Mouse (Mus musculus): ENCODE results near the gene Epb41l3. TPM values are rescaled to one million over a fixed set of nuclear protein-coding genes. Genes with fewer than 3 reads are reported as not detected.

Epb41l3 gene
- polyA plus RNA-seq, 1 experiment from 2014 or later, result 28.7 TPM

DNA sequence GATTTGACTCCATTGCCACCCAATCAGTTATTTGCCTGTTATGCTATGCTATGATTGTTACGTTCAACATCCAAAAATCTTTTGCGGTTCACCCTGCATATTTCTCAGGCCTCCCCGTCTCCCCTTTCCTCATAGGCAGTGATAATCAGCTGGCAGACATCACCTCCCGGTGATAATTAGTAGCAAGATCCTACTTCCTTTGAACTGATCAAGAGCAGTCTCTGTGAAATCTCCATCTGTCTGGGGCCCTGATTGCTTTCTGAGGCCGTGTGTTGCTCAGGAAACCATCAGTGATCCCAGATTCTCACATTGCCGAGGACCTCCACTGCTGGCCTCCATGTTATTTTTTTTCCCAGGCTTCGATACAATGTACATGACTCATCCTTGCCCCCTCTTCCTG, 22.5 kb downstream of the Epb41l3 start:
- no peak for DNase-seq (ENCODE audit: low spot score)
- no peaks in the 10 kb centered on the region for H3K27me3 ChIP-seq (replicated peaks; ENCODE audit: control insufficient read depth, insufficient read depth, low read length)
- no peaks in the 10 kb centered on the region for H3K36me3 ChIP-seq (ENCODE audit: control insufficient read depth, insufficient read depth, low read length)
- H3K4me1 ChIP-seq (replicated peaks; ENCODE audit: control insufficient read depth, insufficient read depth, low read length), result no peaks in the 10 kb centered on the region
- ATAC-seq (replicated peaks; ENCODE audit: low FRiP score), result no peak
- H3K4me3 ChIP-seq (ENCODE audit: low read depth, low read length), result no peak overlapping the region
- H3K27ac ChIP-seq (ENCODE audit: low read depth, low read length), result no peak overlapping the region
- H3K9me3 ChIP-seq (ENCODE audit: control insufficient read depth, low read length), result no peaks in the 10 kb centered on the region
- H3K9ac ChIP-seq (ENCODE audit: low read depth, low read length), result no peak overlapping the region
- no peak overlapping the region for H3K4me2 ChIP-seq
- WGBS, result 46% methylated on average over 7 of the region's 7 CpGs

DNA sequence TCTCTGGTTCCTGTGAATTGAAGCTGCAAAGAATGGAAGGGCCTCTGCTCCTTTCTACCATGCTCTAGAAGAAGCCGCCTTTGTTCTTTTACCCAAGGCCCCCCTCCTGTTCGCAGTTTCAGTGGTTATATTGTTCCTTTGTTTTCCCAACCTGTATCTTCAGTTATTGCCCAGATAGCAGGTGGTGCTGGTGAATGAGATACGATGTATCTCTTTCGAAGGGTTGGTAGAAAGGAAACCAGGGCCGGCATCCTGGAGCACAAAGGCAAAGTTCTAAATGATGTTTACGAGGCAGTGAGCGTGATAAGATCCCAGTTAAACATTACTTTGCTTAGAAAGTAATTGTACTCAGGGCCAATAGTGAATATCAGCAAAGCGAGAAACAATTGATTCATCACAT, 27.8 kb downstream of the Epb41l3 start:
- Histone ChIP-seq H3K4me1 (replicated peaks; ENCODE audit: control insufficient read depth, insufficient read depth, low read length) (no peaks in the 10 kb centered on the region), H3K27me3 (replicated peaks; ENCODE audit: control insufficient read depth, insufficient read depth, low read length) (no peaks in the 10 kb centered on the region), H3K36me3 (ENCODE audit: control insufficient read depth, insufficient read depth, low read length) (no peaks in the 10 kb centered on the region), H3K4me2 (no peak overlapping the region), H3K9me3 (ENCODE audit: control insufficient read depth, low read length) (no peaks in the 10 kb centered on the region), H3K4me3 (ENCODE audit: low read depth, low read length) (no peak overlapping the region), H3K27ac (ENCODE audit: low read depth, low read length) (no peak overlapping the region), H3K9ac (ENCODE audit: low read depth, low read length) (no peak overlapping the region)
- no peak for ATAC-seq (replicated peaks; ENCODE audit: low FRiP score)
- DNase-seq (ENCODE audit: low spot score), result no peak
- 64% methylated on average over 8 of the region's 8 CpGs for WGBS

GRCm38 (mm10) chr17:69105035-69105798, 29.7 kb downstream of the Epb41l3 start:
- no peaks in the 10 kb centered on the region for H3K9me3 ChIP-seq (ENCODE audit: control insufficient read depth, low read length)
- no peak overlapping the region for H3K9ac ChIP-seq (ENCODE audit: low read depth, low read length)
- no peaks in the 10 kb centered on the region for H3K27me3 ChIP-seq (replicated peaks; ENCODE audit: control insufficient read depth, insufficient read depth, low read length)
- H3K4me1 ChIP-seq (replicated peaks; ENCODE audit: control insufficient read depth, insufficient read depth, low read length), result no peaks in the 10 kb centered on the region
- no peaks in the 10 kb centered on the region for H3K36me3 ChIP-seq (ENCODE audit: control insufficient read depth, insufficient read depth, low read length)
- no peak overlapping the region for H3K27ac ChIP-seq (ENCODE audit: low read depth, low read length)
- no peak for ATAC-seq (replicated peaks; ENCODE audit: low FRiP score)
- no peak overlapping the region for H3K4me3 ChIP-seq (ENCODE audit: low read depth, low read length)
- peak; percentile 33 for DNase-seq (ENCODE audit: low spot score)
- WGBS, result 30% methylated on average over 14 of the region's 14 CpGs
- peak overlapping the region; percentile 7; the same call in 1 of the 2 replicates for H3K4me2 ChIP-seq

DNA sequence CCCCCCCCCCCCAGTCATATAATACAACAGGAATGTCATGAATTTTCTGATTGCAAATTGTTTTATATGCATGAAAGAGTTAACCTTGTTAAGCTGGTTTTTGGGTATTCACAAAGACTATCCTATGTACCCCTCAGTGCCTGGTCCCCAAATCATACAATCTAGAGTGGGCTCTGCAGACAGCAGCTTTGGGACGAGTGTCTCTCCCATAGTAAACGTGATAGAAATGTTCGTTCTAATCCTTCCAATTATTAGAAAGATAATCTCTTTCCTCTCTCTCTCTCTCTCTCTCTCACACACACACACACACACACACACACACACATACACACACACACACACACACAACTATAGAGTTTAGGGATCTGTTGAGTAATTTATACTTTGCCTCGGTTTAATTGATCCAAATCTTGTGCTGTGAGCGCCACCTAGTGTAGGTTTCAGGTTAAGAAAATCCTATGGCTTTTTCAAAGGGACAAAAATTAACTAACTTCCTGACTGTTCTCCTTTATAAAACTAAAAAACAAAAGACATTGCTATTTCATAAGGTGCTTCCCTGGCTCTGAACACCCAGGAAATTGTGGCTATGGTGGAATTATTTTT, 30.4 kb downstream of the Epb41l3 start:
- no peak overlapping the region for H3K9ac ChIP-seq (ENCODE audit: low read depth, low read length)
- H3K4me2 ChIP-seq, result peak overlapping the region; percentile 7; the same call in 1 of the 2 replicates
- ATAC-seq (replicated peaks; ENCODE audit: low FRiP score), result no peak
- H3K9me3 ChIP-seq (ENCODE audit: control insufficient read depth, low read length), result no peaks in the 10 kb centered on the region
- H3K36me3 ChIP-seq (ENCODE audit: control insufficient read depth, insufficient read depth, low read length), result no peaks in the 10 kb centered on the region
- 20% methylated on average over 5 of the region's 5 CpGs for WGBS
- H3K27ac ChIP-seq (ENCODE audit: low read depth, low read length), result no peak overlapping the region
- DNase-seq (ENCODE audit: low spot score), result no peak
- no peaks in the 10 kb centered on the region for H3K27me3 ChIP-seq (replicated peaks; ENCODE audit: control insufficient read depth, insufficient read depth, low read length)
- H3K4me1 ChIP-seq (replicated peaks; ENCODE audit: control insufficient read depth, insufficient read depth, low read length), result no peaks in the 10 kb centered on the region
- H3K4me3 ChIP-seq (ENCODE audit: low read depth, low read length), result no peak overlapping the region

- H3K4me3 ChIP-seq (ENCODE audit: low read depth, low read length), result no peak overlapping the region
- no peaks in the 10 kb centered on the region for H3K36me3 ChIP-seq (ENCODE audit: control insufficient read depth, insufficient read depth, low read length)
- WGBS, result 60% methylated on average over 6 of the region's 6 CpGs
- H3K9ac ChIP-seq (ENCODE audit: low read depth, low read length), result no peak overlapping the region
- no peaks in the 10 kb centered on the region for H3K9me3 ChIP-seq (ENCODE audit: control insufficient read depth, low read length)
- no peaks in the 10 kb centered on the region for H3K27me3 ChIP-seq (replicated peaks; ENCODE audit: control insufficient read depth, insufficient read depth, low read length)
- DNase-seq (ENCODE audit: low spot score), result no peak
- H3K4me2 ChIP-seq, result no peak overlapping the region
- no peak overlapping the region for H3K27ac ChIP-seq (ENCODE audit: low read depth, low read length)
- no peak for ATAC-seq (replicated peaks; ENCODE audit: low FRiP score)
- H3K4me1 ChIP-seq (replicated peaks; ENCODE audit: control insufficient read depth, insufficient read depth, low read length), result no peaks in the 10 kb centered on the region
Measured at GRCm38 (mm10) chr17:69109216-69109615, 33.7 kb downstream of the Epb41l3 start.

DNA sequence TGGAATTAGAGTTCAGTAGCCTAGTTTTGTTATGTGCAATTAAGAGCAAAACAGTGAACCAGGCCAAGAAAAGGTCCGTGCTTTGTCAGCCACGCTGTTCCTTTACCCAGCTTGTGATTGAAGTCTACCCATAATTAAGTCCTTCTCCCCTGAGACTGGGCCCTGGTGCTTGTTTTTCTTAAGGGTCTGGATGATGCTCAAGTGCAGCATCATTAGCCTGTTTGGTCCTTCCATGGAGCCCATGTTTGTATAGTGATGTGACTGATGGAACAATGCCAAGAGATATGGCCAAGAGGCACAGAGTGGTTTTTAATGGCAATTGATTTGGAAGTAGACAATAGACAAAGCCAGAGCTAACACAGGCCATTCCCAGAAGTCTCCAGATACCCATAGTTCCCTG, 36.7 kb downstream of the Epb41l3 start:
- ATAC-seq (replicated peaks; ENCODE audit: low FRiP score), result no peak

GRCm38 (mm10) chr17:69119183-69119582, 43.7 kb downstream of the Epb41l3 start:
- 81% methylated on average over 8 of the region's 8 CpGs for WGBS
- ATAC-seq (replicated peaks; ENCODE audit: low FRiP score) (no peak), DNase-seq (ENCODE audit: low spot score) (no peak)
- Histone ChIP-seq H3K9me3 (ENCODE audit: control insufficient read depth, low read length) (no peaks in the 10 kb centered on the region), H3K4me1 (replicated peaks; ENCODE audit: control insufficient read depth, insufficient read depth, low read length) (no peaks in the 10 kb centered on the region), H3K36me3 (ENCODE audit: control insufficient read depth, insufficient read depth, low read length) (no peaks in the 10 kb centered on the region), H3K4me2 (no peak overlapping the region), H3K4me3 (ENCODE audit: low read depth, low read length) (no peak overlapping the region), H3K27me3 (replicated peaks; ENCODE audit: control insufficient read depth, insufficient read depth, low read length) (peaks cover 6% of the 10 kb centered on the region; the same call in 1 of the 2 replicates), H3K9ac (ENCODE audit: low read depth, low read length) (no peak overlapping the region), H3K27ac (ENCODE audit: low read depth, low read length) (no peak overlapping the region)

More for the DNA sequence above, 36.7 kb downstream of the Epb41l3 start:
- no peaks in the 10 kb centered on the region for H3K27me3 ChIP-seq (replicated peaks; ENCODE audit: control insufficient read depth, insufficient read depth, low read length)
- no peak overlapping the region for H3K9ac ChIP-seq (ENCODE audit: low read depth, low read length)
- H3K4me2 ChIP-seq, result no peak overlapping the region
- no peaks in the 10 kb centered on the region for H3K4me1 ChIP-seq (replicated peaks; ENCODE audit: control insufficient read depth, insufficient read depth, low read length)
- 81% methylated on average over 2 of the region's 2 CpGs for WGBS
- H3K4me3 ChIP-seq (ENCODE audit: low read depth, low read length), result no peak overlapping the region
- no peaks in the 10 kb centered on the region for H3K36me3 ChIP-seq (ENCODE audit: control insufficient read depth, insufficient read depth, low read length)
- DNase-seq (ENCODE audit: low spot score), result no peak
- H3K9me3 ChIP-seq (ENCODE audit: control insufficient read depth, low read length), result no peaks in the 10 kb centered on the region
- H3K27ac ChIP-seq (ENCODE audit: low read depth, low read length), result no peak overlapping the region

GRCm38 (mm10) chr17:69120533-69121358, 45.3 kb downstream of the Epb41l3 start:
- Histone ChIP-seq H3K4me3 (ENCODE audit: low read depth, low read length) (no peak overlapping the region), H3K36me3 (ENCODE audit: control insufficient read depth, insufficient read depth, low read length) (no peaks in the 10 kb centered on the region), H3K9ac (ENCODE audit: low read depth, low read length) (no peak overlapping the region), H3K27me3 (replicated peaks; ENCODE audit: control insufficient read depth, insufficient read depth, low read length) (peaks cover 6% of the 10 kb centered on the region; the same call in 1 of the 2 replicates), H3K4me1 (replicated peaks; ENCODE audit: control insufficient read depth, insufficient read depth, low read length) (no peaks in the 10 kb centered on the region), H3K4me2 (peak overlapping the region; percentile 48), H3K9me3 (ENCODE audit: control insufficient read depth, low read length) (no peaks in the 10 kb centered on the region), H3K27ac (ENCODE audit: low read depth, low read length) (no peak overlapping the region)
- WGBS, result 9% methylated on average over 19 of the region's 19 CpGs
- DNase-seq (ENCODE audit: low spot score), result peak; percentile 37
- ATAC-seq (replicated peaks; ENCODE audit: low FRiP score), result peak; percentile 51; the same call in 1 of the 2 replicates
